Mouse (Mus musculus) leukemia stem cell, adult 10-12 weeks (primary cell): ENCODE results near the gene Gm20532. TPM values are rescaled to one million over a fixed set of nuclear protein-coding genes. Genes with fewer than 3 reads are reported as not detected.

ENCODE experiments used
- polyA plus RNA-seq: library from polyadenylated mRNA; stranded (reverse); fragments of >175 nt; gene quantifications from 2 replicates; pipeline ENCODE4 v1.2.3, GENCODE M21; 2012; ENCODE audit warnings: low replicate concordance

Gm20532 gene
- polyA plus RNA-seq, result not detected in 2 replicates

GRCm38 (mm10) chr2:26586294-26587043, at the start of gene Gm20532:
Gene Gm20532 (plus strand): TSS chr2:26586639.

GRCm38 (mm10) chr2:26579714-26580113, 6.7 kb upstream of the Gm20532 start, which contains the start of gene Egfl7:
Gene Egfl7 (plus strand): TSS chr2:26580014.

GRCm38 (mm10) chr2:26603720-26604671, 17.6 kb downstream of the Gm20532 start, which contains the start of gene Agpat2:
Gene Agpat2 (minus strand): TSS chr2:26604417.

GRCm38 (mm10) chr2:26627921-26628739, 41.7 kb downstream of the Gm20532 start, which contains the start of gene Fam69b:
Gene Fam69b (plus strand): TSS chr2:26628457.

GRCm38 (mm10) chr2:26671182-26671581, 84.7 kb downstream of the Gm20532 start, which contains the start of gene Lcn4:
Gene Lcn4 (minus strand): TSS chr2:26671282.

Other genes with a start within 250 kb of the Gm20532 start
- 17.7 and 19.6 TPM in 2 replicates for gene Dnlz, start 234.5 kb upstream of the Gm20532 start, polyA plus RNA-seq
- gene Card9, start 225.7 kb upstream of the Gm20532 start, polyA plus RNA-seq, result 1.6 and 4.7 TPM in 2 replicates
- gene Snapc4, start 206.0 kb upstream of the Gm20532 start, polyA plus RNA-seq, result 52.8 and 60.5 TPM in 2 replicates
- 69.4 and 76.1 TPM in 2 replicates for gene Entr1, start 197.3 kb upstream of the Gm20532 start, polyA plus RNA-seq
- 239 and 527 TPM in 2 replicates for gene Pmpca, start 197.3 kb upstream of the Gm20532 start, polyA plus RNA-seq
- gene Inpp5e, start 177.4 kb upstream of the Gm20532 start, polyA plus RNA-seq, result 10.3 and 21.1 TPM in 2 replicates
- 10.3 and 27.4 TPM in 2 replicates for gene Sec16a, start 141.4 kb upstream of the Gm20532 start, polyA plus RNA-seq
- gene Notch1, start 70.0 kb upstream of the Gm20532 start, polyA plus RNA-seq, result 26.2 and 30.1 TPM in 2 replicates
- 74.0 and 92.7 TPM in 2 replicates for gene Egfl7, start 6.6 kb upstream of the Gm20532 start, polyA plus RNA-seq
- 8.1 and 10.0 TPM in 2 replicates for gene Agpat2, start 17.8 kb downstream of the Gm20532 start, polyA plus RNA-seq
- gene Fam69b, start 41.8 kb downstream of the Gm20532 start, polyA plus RNA-seq, result not detected in 2 replicates
- gene Lcn4, start 84.6 kb downstream of the Gm20532 start, polyA plus RNA-seq, result not detected in 2 replicates